Mouse (Mus musculus): Measurements from ENCODE around the gene Ccnt1.
"Not testable (repeated sequence)": the region's sequence is repeated elsewhere in the genome, so short reads cannot be mapped to it uniquely, and the experiment has no call there.

Ccnt1 gene

DNA sequence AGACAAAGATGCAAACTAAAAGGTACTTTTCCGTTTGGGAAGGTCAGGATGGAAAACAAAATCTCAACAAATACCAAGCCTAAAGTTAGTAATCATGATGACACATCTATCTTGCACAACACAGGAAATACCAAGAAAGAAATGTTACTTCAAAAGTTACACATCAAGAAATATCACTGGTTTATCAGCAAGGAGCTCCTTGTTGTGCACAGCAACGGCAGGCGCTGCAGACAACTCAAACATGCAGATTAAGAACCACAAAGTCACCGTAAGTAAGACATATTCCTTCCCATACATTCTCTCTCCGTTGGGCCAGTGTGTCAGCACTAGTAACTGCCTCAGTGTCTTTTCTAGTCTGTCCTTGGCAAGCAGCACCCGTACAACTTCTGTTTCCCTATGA lies 29.7 kb downstream of the Ccnt1 start:
- no peak for DNase-seq

DNA sequence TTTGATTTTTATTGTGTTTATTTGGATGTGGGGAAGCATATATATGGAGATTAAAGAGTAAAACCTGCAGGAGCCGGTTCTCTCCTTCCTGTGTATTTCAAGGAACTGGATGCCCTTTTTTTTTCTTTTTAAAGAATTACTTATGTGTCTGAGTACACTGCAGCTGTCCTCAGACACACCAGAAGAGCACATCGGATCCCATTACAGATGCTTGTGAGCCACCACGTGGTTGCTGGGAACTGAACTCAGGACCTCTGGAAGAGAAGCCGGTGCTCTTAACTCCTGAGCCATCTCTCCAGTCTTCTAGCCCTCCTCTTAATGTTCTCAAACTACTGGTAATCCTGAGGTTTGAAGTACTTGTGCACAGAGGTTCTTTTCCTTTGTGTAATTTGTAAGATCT lies 32.8 kb downstream of the Ccnt1 start:
- DNase-seq = no peak

DNA sequence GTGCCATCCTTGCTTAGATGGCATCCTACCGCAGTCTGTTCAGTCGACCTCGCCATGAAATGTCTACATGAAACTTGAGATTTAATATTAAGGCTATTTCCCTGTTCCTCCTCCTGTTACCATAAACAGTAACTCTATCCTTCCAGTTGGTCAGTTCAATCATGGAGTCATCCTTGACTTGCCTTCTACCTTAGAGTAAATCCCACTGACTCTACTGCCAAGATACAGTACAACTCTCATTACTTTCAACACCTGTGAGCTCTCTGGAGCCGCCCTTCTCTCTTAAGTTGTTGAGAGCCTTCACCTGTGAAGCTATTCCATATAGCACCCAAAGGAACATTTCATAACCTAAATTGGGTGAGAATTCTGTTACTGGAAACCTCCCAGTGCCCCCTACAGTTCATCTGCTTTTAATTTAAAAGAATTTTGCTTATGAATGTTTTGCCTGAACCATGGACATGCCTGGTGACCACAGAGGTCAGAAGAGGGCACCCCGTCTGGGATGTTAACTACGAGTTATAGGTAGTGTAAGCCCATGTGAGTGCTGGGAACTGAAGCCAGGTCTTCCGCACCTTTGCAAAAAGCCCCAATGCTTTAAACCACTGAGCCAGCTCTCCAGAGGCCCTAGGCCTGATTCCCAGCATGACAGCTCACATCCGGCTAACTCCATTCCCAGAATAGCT lies 33.8 kb downstream of the Ccnt1 start:
- DNase-seq = no peak

DNA sequence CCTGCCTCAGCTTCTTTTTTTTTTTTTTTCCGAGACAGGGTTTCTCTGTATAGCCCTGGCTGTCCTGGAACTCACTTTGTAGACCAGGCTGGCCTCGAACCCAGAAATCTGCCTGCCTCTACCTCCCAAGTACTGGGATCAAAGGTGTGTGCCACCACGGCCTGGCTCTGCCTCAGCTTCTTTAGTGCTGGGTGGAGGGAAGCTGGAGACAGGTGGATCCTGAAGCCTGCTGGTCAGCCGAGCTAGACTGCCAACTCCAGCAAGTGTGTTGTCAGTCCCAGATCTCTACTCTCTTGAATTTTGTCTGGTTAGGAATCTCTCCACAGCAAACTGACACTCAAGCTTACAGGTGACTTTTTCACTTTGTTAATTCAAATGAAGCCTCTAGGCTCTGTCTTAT lies 34.8 kb downstream of the Ccnt1 start:
- DNase-seq = no peak

DNA sequence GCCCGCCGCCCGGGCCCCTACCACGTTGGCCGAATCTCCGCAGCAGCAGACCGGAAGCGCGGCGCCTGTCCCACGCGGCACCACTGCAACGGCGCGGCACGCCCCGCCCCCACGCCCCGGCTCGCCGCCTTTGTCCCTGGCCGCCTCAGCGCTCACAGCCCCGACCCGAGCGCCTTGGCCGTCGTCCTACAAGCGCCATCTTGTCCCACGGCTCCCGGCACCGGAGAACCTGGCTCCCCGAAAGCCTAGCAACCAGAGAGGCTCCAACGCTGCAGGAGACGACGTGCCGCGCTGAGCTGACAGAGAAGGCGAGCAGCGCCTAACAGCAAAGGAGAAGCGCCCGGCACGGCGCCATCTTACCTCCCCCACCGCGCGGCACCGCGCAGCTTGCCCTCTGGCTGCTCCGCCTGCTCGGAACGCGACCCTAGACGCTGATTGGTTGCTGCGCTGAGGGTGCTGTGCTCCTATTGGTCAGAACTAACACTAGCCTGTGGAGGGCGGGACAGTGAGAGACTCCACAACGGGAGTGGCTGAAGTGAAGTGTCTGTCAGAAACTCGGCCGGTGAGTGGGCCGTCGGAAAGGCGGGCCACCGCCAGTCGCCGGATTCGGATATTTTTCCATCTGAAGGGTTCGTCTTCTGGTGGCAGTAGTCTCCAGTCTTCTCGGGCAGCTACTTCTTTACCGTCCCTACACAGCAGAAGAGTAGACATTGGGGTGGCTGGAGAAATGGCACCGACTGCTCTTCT lies 36.7 kb downstream of the Ccnt1 start, which contains the start of gene Kansl2:
Gene Kansl2 (minus strand): TSS at position 384 of the 747 bp plus-strand sequence.
- peak; percentile 97 to 99 for DNase-seq

DNA sequence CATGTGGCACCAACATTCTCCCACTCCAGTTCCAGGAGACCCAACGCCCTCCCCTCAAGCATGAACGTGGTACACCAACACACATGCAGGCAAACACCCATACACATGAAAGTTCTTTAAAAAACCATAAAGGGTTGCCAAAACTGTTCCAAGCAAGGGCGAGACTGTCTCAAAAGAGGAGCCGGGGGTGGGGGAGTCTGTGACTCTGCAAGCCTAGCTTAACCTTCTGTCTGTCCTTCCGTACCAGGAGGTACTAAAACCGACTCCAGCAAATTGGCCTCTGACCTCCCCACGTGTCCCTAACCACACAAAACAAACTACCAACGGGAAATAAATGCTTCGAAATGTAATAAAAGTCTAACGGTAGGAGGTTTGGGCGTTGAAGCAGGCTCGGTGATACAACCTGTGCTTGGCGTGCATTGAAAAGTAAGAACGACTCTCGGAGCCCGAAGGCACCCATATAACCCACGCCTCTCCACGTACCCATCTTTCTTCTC lies 37.6 kb downstream of the Ccnt1 start:
- DNase-seq = no peak

DNA sequence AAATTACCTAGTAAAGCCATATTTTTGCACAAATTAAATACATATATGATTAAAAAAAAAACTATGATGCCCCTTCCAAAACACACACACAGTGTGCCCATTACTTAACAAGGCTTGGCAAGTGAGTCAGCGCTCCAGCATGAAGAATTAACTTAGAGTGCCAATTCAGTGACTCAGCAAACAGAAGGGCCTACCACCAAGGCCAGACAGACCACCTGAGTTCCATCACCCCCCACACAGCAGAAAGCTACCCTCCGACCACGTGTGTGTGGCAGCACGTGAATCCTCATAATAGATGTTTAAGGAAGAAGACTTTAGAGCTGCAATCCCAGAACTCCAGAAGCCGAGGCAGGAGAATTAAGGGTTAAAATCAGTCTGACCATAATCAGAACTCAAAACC lies 38.4 kb downstream of the Ccnt1 start:
- DNase-seq = no peak

DNA sequence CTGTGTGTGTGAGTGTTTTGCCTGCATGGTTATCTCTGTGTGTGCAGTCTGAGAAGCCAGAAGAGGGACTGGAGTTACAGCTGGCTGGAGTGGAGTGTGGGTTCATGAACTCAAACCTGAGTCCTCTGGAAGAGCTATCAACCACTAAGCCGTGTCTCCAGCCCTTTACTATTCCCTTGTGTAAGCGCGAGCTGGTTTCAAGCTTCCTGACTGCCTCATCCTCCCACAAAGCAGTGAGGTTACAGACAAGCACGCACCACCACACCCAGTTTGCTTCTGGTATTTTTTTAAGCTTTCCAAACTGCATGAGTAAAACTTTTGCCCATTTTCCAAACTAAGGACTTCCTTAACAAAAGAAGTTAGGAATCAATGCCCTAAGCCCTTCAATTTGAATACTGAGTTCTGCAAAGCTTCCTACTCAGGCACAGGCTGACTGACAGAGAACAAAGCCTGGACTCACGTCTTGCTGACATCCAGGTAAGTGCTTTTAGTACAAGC lies 42.6 kb downstream of the Ccnt1 start:
- no peak for DNase-seq

DNA sequence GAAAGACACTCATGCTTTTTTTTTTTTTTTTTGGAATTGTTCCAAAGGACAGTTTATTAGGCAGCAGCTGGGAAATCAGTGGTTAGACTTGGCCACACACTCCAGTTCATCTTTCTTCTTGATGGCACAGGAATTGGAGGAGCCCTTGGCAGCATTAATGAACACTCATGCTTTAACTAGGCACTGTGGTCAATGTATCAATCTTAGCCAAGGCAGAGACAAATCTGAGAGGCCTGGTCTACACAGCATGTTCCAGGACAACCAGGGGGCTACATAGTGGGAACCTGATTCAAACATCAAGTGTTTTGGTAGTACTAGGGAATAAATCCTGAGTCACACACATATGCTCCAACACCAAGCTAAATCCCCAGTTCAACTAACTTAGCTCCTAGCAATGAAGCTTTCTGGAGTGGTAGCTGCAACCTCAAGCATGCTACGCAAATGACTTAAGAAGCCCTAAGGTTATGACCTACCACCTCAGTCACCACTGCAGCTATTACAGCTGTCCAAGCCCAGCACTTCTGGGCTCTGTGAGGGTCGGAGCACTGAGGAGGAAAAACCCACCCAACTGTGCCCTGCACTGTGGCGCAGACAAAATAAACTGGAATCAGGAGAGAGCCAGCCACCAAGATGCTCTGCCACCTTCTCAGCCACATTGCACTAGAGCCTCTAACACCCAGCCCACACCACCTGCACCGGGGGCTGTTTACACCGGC lies 43.5 kb downstream of the Ccnt1 start:
- no peak for DNase-seq

DNA sequence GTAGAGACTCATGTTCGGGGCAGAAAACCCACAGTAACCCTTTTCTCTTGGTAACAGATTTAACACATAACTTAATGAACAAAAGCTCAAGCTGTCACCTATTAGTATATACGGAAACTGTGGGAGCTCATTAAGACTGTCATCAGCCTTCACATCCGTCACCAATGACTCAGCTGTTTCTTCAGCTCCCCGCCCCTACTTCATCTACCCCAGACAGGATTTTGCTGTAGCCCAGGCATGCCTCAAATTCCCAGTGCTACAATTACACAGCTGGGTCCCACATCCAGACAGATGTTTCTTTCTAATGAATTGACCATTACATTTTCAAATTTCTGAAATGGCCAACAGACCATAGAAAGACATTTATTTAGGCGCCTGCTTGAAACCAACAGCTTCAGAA lies 44.7 kb downstream of the Ccnt1 start:
- DNase-seq = no peak

DNA sequence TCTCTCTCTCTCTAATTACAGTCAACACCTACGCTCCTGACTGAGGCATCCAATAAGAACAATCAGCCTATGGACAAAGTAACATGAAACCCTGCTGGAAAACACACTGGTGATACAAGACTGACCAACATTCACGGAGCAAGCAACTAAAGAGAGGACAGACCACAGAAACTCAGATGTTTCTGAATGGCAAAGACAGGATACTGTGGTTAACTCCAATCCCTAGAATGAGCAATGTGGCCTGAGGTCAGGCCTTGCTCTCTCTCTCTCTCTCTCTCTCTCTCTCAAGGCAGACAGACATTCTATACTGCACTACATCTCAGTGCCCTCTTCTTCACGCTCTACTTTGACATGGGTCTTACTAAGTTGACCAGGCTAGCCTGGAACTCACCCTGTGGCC lies 49.5 kb downstream of the Ccnt1 start:
- DNase-seq = no peak

DNA sequence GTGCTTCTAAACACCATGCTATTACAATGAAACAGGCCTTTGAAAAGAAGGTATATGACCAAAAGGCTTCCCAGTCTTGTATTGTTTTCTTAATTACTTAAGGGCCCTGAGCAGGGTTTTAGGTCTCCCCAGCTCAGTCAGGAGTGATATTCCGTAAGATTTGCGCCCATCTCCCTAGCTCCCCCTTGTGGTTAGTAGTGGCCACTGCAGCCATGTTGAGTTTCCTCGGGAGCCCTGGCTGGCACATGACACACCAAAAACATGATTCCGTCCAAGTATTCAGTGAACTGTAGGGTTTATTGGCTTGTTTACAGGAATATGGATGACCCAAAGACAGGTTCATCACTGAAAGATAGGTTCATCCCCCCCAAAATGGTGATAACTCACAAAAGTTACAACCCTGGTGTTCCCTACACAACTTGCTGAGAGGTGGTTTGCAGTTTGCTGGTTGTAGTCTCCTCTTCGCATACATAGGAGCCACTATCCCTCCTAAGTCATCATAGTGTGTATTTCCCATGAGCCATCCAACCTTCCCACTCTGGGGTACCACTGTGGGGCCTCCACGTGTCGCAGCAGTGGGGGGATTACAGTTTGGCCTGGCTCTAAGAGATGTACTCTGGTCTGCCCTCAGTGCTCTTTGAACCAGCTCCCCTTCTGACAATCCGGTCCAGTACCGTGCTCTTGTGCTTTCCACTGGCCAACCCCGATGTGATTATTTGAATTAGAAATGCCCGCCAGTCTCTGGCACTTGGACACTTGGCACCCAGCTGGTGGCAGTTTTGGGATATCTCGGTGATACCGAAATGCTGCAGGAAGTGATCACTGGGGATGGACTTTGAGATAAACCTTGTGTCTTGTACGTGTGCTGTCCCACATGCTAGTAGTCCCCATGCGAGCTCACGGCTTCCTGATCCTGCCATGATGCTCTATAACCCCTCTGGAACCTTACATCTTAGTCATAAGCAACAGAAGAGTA lies 53.1 kb downstream of the Ccnt1 start:
- DNase-seq = peak; percentile 60 to 67

DNA sequence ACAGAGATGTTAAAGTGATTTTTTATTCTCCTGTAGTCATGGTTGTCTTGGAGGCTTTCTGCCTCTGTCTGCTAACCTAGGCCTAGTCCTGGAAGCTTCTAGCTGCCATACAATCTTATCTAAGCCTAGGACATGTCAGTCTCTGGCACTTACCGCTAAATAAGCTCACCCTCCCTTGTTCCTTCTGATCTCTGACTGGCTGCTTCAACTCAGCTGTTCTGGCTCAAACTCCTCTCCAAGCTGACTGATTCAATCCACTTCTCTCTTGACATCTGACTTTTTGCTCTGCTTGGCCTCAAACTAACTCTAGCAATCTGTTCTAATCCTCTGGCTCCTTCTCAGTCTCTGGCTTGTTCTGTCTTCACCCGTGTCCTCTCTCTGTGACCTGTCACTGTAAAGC lies 55.9 kb downstream of the Ccnt1 start:
- not testable (repeated sequence) for DNase-seq

DNA sequence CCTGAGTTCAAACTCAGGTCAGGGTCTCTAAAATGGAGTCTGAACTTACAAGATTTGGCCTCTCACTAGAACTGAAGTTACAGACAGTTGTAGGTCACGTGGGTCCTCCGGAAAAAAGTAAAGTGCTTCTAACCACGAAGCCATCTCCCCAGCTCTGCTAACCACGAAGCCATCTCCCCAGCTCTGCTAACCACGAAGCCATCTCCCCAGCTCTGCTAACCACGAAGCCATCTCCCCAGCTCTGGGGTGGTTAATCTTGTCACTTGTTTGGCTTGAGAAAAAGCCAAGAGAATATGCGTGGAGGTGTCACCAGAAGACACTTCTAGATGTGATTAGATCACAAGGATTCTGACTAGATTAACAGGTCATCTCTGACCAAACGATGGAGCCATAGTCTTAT lies 56.6 kb downstream of the Ccnt1 start:
- DNase-seq = peak; percentile 60 to 70

DNA sequence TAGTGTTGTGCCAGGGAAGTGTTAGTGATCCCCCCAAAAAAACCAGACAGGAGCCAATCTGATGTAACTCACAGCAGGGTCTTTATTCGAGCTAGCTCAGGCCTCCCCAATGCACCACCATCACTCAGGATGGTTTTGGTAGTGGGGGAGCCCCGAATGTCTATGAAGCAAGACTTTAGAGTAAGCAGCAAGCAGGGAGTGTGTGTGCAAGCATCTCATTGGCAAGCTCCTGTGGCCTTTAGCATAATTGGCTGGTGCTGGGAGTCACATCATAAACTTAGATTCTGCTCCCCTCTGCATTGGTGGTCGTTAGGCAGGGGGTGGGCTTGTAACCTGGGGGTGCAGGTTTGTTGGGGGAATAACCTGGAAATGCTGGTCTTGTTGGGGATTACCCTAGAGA lies 57.0 kb downstream of the Ccnt1 start:
- not testable (repeated sequence) for DNase-seq

DNA sequence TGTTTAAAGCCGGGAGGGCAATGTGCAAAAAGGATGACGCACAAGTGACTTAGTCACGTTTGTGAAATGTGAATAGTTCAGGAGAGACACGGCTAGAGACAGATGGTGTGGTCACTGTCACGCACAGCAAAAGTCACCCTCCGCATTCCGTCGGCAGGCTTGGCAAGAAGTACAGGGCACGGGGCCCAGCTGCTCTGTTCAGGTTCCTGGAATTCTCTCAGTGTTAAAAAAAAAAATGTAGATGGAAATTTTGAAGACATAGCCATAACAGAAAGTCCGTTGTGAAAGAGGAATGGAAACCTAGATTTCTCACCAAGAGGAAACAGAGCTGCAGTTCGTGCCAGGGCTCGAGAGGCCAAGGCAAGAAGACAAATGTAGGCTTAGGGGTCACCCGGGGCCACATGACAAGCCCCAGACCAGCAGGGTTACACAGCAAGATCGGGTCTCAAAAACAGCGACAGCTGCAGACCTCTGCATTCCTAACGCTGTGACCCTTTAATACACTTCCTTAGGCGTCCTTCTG lies 57.9 kb downstream of the Ccnt1 start:
- no peak for DNase-seq

DNA sequence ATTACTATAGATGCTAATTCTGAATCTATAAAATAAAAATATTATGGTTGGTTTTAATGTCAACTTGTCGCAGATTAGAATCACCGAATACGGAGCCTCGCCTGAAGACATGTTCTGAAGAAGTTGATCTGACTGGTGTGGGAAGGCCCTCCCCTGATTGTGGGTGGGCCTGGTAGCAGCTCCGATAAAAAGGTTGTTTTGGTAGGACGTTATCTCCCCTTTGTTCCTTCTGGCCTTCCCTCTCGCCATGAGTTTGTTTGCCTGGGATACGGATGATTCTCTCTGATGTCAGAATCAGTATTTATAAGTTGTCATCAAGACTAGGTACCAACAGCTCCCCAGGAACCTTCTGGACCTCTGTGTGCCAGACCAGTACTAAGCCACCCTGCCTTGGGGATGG lies 58.5 kb downstream of the Ccnt1 start:
- DNase-seq = no peak

DNA sequence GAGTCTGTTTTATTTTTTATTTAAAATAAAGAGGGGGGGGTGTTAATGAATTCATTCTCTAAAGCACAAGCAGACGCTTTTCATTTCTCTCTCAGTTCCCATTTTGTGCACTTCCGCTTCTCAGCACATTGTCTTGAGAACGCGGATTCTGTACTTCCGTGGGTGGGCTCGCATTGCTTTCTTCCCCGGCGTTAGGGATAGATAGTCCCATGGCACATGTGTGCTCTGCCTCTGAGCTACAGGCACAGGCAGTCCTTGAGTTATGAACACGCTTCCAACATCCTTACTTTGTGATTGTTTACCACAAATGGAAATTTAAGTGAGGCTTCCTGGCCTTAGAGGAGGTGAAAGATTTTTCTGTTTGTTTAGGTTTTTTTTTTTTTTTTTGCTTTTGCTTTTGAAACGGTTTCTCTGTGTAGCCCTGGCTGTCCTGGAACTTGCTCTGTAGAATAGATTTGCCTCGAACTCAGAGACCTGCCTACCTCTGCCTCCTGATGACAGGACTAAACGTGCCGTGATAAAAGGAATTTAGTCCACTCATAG lies 59.3 kb downstream of the Ccnt1 start:
- peak; percentile 54 to 68 for DNase-seq

DNA sequence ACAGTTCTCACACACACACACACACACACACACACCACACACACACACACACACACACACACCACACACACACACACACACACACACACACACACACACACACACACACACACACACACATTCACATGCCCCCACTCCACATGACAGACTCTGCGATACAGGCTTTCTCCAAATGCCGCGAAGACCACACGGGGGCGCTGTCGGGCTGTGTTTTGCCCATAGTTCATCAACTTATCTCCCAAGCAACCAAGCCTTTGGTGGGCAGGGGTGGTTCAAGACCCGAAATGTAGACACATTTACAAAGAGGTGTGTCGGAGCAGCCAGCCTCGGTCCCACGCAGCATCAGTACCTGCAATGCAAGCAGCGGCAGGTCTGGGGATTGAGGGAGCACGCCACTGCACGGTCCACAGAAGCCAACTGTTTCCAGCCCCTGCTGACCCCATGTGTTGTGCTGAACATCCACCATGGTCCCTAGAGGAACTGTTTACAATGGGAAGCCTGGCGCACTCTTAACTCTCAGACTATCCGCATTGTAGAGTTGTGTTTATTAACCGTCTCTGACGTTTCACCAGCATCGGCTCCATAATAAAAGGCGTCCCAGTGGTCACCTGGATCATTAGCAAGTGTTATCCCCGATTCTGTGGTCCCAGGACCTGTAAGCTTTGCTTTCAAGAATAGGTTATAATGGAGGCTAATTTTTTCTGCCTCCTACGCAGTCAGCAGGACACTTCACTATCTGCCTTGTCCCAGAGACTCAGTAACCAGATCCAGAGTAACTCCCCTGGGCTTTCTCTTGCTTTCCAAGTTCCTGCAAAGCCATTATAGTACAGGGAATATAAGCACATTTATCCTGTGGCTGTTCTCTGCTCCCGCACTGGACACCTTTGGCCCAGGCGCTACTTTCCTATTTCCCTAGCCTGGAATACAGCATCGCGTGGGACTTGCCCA lies 60.0 kb downstream of the Ccnt1 start:
- DNase-seq = peak; percentile 83 to 90

DNA sequence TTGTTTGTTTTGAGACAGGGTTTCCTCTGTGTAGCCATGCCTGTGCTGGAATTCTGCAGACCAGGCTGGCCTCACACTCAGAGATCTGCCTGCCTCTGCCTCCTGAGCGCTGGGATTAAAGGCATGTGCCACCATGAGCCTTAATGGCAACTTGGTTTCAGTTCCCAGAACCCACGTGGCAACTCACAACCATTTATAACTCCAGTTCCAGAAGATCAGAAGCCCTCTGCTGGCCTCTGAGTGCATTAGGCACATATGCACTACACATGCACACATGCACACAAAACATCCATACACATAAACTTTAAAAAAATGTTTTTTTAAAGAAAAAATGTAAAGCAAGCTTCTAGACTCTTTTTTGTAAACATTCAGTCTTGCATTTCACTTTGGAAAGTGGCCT lies 61.3 kb downstream of the Ccnt1 start:
- DNase-seq = no peak
